Mouse (Mus musculus): ENCODE measurements at regions not wholly inside any gene's neighbourhood (a gene's known extent, or its start where the extent isn't known, plus 50 kb on each side); places are given as distances from the start of the nearest gene placed in this dataset.

- H3K27me3 ChIP-seq: peaks cover 23% of the 10 kb centered on the region; the same call in 1 of the 2 replicates
- no peaks in the 10 kb centered on the region for H3K9me3 ChIP-seq
- H3K36me3 ChIP-seq: no peaks in the 10 kb centered on the region
- 57% methylated on average over 2 of the region's 2 CpGs for WGBS
- no peak for ATAC-seq (ENCODE audit: low FRiP score)
- no peak overlapping the region for H3K27ac ChIP-seq
- no peak overlapping the region for H3K4me3 ChIP-seq
- H3K4me1 ChIP-seq (replicated peaks): peaks cover 9% of the 10 kb centered on the region
- H3K9ac ChIP-seq: no peak overlapping the region
- H3K4me2 ChIP-seq: no peak overlapping the region
Observed at GRCm38 (mm10) chr8:89563544-89563943, 519.6 kb upstream of the Sall1 start.

- H3K4me1 ChIP-seq (replicated peaks): peaks cover 7% of the 10 kb centered on the region; the same call in 1 of the 2 replicates
- WGBS: 73% methylated on average over 8 of the region's 8 CpGs
- H3K9me3 ChIP-seq: no peaks in the 10 kb centered on the region
- no peak for ATAC-seq (ENCODE audit: low FRiP score)
- no peak overlapping the region for H3K4me3 ChIP-seq
- H3K36me3 ChIP-seq: no peaks in the 10 kb centered on the region
- H3K27me3 ChIP-seq: peaks cover 20% of the 10 kb centered on the region; the same call in 1 of the 2 replicates
- no peak overlapping the region for H3K27ac ChIP-seq
- H3K4me2 ChIP-seq: no peak overlapping the region
- no peak overlapping the region for H3K9ac ChIP-seq
Observed at GRCm38 (mm10) chr8:89562597-89562996, 518.6 kb upstream of the Sall1 start.

- Histone ChIP-seq H3K27ac (no peak overlapping the region), H3K27me3 (no peaks in the 10 kb centered on the region), H3K9ac (no peak overlapping the region), H3K36me3 (no peaks in the 10 kb centered on the region), H3K4me2 (no peak overlapping the region), H3K4me3 (no peak overlapping the region), H3K9me3 (no peaks in the 10 kb centered on the region), H3K4me1 (replicated peaks) (no peaks in the 10 kb centered on the region)
- ATAC-seq (ENCODE audit: low FRiP score): no peak
- WGBS: 54% methylated on average over 3 of the region's 3 CpGs
Observed at GRCm38 (mm10) chr8:89541231-89541630, 497.3 kb upstream of the Sall1 start.

GRCm38 (mm10) chr8:89534605-89535004 lies 490.6 kb upstream of the Sall1 start:
- ATAC-seq (ENCODE audit: low FRiP score): no peak
- Histone ChIP-seq H3K27ac (no peak overlapping the region), H3K4me1 (replicated peaks) (no peaks in the 10 kb centered on the region), H3K9ac (no peak overlapping the region), H3K9me3 (no peaks in the 10 kb centered on the region), H3K36me3 (no peaks in the 10 kb centered on the region), H3K27me3 (no peaks in the 10 kb centered on the region), H3K4me2 (no peak overlapping the region), H3K4me3 (no peak overlapping the region)
- WGBS: 70% methylated on average over 10 of the region's 10 CpGs

DNA sequence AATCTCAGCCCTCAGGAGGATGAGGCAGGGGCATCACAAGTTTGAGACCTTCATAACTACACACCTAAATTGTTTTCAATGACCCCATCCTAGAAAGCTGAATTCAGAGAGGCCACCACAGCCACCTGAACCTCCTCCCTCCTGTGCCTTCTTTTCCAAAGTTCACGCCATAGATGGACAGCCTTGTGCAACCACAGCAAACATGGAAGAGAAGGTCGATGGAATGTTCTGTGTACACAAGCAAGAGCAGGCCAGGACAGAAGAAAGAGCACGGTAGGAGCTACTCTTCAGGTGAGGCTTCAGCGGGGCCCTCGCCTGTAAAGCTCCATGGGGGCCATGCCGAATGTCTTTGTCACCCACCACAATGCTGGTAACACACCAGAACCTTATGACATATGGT lies 481.1 kb upstream of the Sall1 start:
- no peak for ATAC-seq (ENCODE audit: low FRiP score)
- no peak overlapping the region for H3K9ac ChIP-seq
- H3K36me3 ChIP-seq: no peaks in the 10 kb centered on the region
- 90% methylated on average over 6 of the region's 6 CpGs for WGBS
- no peaks in the 10 kb centered on the region for H3K27me3 ChIP-seq
- no peaks in the 10 kb centered on the region for H3K4me1 ChIP-seq (replicated peaks)
- no peak overlapping the region for H3K4me2 ChIP-seq
- no peaks in the 10 kb centered on the region for H3K9me3 ChIP-seq
- H3K4me3 ChIP-seq: no peak overlapping the region
- H3K27ac ChIP-seq: no peak overlapping the region

DNA sequence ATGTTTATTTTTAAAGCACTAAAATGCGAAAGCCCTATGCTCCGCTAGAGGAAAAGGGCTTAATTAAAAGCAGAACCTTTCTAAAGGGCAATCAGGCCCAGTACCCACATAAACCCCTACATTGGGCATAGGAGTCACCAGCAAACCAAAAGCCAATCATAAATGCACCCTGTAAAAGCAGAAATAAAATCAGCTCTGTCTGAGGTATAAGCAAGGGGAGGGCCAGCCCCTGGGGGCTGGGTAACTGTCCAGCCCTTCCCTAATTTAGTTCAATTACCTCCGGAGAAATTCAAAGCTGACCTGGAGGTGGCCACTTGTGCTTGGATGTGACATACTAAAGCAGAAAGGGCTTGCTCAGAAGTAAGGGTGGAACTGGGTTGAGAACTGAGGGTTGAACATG lies 479.4 kb upstream of the Sall1 start:
- no peak overlapping the region for H3K9ac ChIP-seq
- no peaks in the 10 kb centered on the region for H3K27me3 ChIP-seq
- no peaks in the 10 kb centered on the region for H3K4me1 ChIP-seq (replicated peaks)
- no peaks in the 10 kb centered on the region for H3K36me3 ChIP-seq
- H3K9me3 ChIP-seq: no peaks in the 10 kb centered on the region
- H3K4me2 ChIP-seq: no peak overlapping the region
- H3K27ac ChIP-seq: no peak overlapping the region
- H3K4me3 ChIP-seq: no peak overlapping the region
- ATAC-seq (ENCODE audit: low FRiP score): no peak
- 85% methylated on average over 3 of the region's 3 CpGs for WGBS

- 60% methylated on average over 2 of the region's 2 CpGs for WGBS
- ATAC-seq (ENCODE audit: low FRiP score): no peak
- H3K36me3 ChIP-seq: no peaks in the 10 kb centered on the region
Observed at GRCm38 (mm10) chr8:89516602-89517001, 472.6 kb upstream of the Sall1 start.

GRCm38 (mm10) chr8:89514270-89514669 lies 470.3 kb upstream of the Sall1 start:
- H3K4me1 ChIP-seq (replicated peaks): 0 out of 2 replicates have a peak, but pooled peaks cover 5% of the 10 kb centered on the region
- ATAC-seq (ENCODE audit: low FRiP score): no peak
- H3K27me3 ChIP-seq: no peaks in the 10 kb centered on the region
- H3K9ac ChIP-seq: no peak overlapping the region
- H3K9me3 ChIP-seq: no peaks in the 10 kb centered on the region
- H3K4me2 ChIP-seq: no peak overlapping the region
- no peaks in the 10 kb centered on the region for H3K36me3 ChIP-seq
- 89% methylated on average over 3 of the region's 3 CpGs for WGBS
- H3K4me3 ChIP-seq: no peak overlapping the region
- H3K27ac ChIP-seq: no peak overlapping the region

More at GRCm38 (mm10) chr8:89516602-89517001, 472.6 kb upstream of the Sall1 start:
- Histone ChIP-seq H3K9me3 (no peaks in the 10 kb centered on the region), H3K27ac (no peak overlapping the region), H3K4me1 (replicated peaks) (0 out of 2 replicates have a peak, but pooled peaks cover 5% of the 10 kb centered on the region), H3K27me3 (no peaks in the 10 kb centered on the region), H3K4me3 (no peak overlapping the region), H3K9ac (no peak overlapping the region), H3K4me2 (no peak overlapping the region)

GRCm38 (mm10) chr8:89507639-89508038 lies 463.7 kb upstream of the Sall1 start:
- Histone ChIP-seq H3K4me2 (no peak overlapping the region), H3K4me1 (replicated peaks) (no peaks in the 10 kb centered on the region), H3K27ac (no peak overlapping the region), H3K9ac (no peak overlapping the region), H3K9me3 (no peaks in the 10 kb centered on the region), H3K36me3 (no peaks in the 10 kb centered on the region), H3K27me3 (no peaks in the 10 kb centered on the region), H3K4me3 (no peak overlapping the region)
- ATAC-seq (ENCODE audit: low FRiP score): no peak
- whole genome bisulfite sequencing: 51% methylated on average over 6 of the region's 6 CpGs

GRCm38 (mm10) chr8:89503545-89504234 lies 459.7 kb upstream of the Sall1 start:
- H3K4me2 ChIP-seq: no peak overlapping the region
- no peaks in the 10 kb centered on the region for H3K9me3 ChIP-seq
- H3K27ac ChIP-seq: no peak overlapping the region
- H3K4me3 ChIP-seq: no peak overlapping the region
- H3K9ac ChIP-seq: no peak overlapping the region
- H3K27me3 ChIP-seq: no peaks in the 10 kb centered on the region
- no peak for ATAC-seq (ENCODE audit: low FRiP score)
- no peaks in the 10 kb centered on the region for H3K4me1 ChIP-seq (replicated peaks)
- no peaks in the 10 kb centered on the region for H3K36me3 ChIP-seq
- 56% methylated on average over 4 of the region's 4 CpGs for WGBS

- Histone ChIP-seq H3K9ac (no peak overlapping the region), H3K4me1 (replicated peaks) (no peaks in the 10 kb centered on the region), H3K27ac (no peak overlapping the region), H3K4me2 (no peak overlapping the region), H3K9me3 (no peaks in the 10 kb centered on the region), H3K4me3 (no peak overlapping the region), H3K36me3 (no peaks in the 10 kb centered on the region), H3K27me3 (no peaks in the 10 kb centered on the region)
- no peak for ATAC-seq (ENCODE audit: low FRiP score)
- 94% methylated on average over 6 of the region's 6 CpGs for WGBS
Observed at GRCm38 (mm10) chr8:89503030-89503429, 459.1 kb upstream of the Sall1 start.

DNA sequence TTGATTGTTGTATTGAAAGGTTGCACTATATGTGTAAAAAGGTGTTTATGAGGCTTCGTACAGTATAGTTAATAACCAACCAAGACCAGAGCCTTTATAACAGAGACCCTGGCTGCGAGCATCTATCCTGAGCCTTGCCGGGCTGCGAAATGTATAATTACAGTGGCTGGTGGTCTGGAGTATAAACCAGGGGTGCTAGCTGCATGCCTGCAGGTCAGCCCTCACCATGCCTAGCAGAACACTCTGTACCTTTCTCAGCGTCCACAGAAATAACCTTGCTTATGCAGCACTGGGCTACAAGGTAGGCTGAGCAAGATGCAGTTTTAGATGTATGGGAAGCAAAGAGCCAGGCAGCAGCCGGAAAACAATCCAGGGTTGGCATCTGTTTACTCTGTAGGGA lies 457.8 kb upstream of the Sall1 start:
- ATAC-seq (ENCODE audit: low FRiP score): no peak
- Histone ChIP-seq H3K4me2 (no peak overlapping the region), H3K4me3 (no peak overlapping the region), H3K36me3 (no peaks in the 10 kb centered on the region), H3K27me3 (no peaks in the 10 kb centered on the region), H3K27ac (no peak overlapping the region), H3K9me3 (no peaks in the 10 kb centered on the region), H3K4me1 (replicated peaks) (no peaks in the 10 kb centered on the region), H3K9ac (no peak overlapping the region)
- WGBS: 91% methylated on average over 6 of the region's 6 CpGs

DNA sequence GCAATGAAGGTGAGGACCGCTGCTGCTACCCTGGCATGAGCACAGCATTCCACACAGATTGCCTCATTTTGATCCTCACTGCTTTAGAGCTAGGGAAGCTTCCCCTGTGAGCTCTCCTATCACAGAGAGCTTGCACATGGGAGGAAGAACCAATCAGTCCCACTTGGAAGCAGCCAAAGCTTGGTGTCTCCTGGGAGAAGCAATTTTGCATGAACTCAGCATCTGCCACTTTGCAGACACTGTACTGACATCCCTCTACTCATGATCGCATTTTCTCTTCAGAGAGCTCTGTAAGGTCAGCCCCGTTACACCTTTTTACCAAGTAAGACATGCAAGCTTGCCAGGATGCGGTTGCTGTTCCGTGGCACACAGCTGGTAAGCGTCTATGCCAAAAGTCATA lies 455.9 kb upstream of the Sall1 start:
- no peak overlapping the region for H3K4me3 ChIP-seq
- no peaks in the 10 kb centered on the region for H3K36me3 ChIP-seq
- H3K27ac ChIP-seq: no peak overlapping the region
- ATAC-seq (ENCODE audit: low FRiP score): no peak
- H3K4me1 ChIP-seq (replicated peaks): no peaks in the 10 kb centered on the region
- WGBS: 82% methylated on average over 6 of the region's 6 CpGs
- H3K4me2 ChIP-seq: no peak overlapping the region
- H3K9me3 ChIP-seq: no peaks in the 10 kb centered on the region
- H3K27me3 ChIP-seq: no peaks in the 10 kb centered on the region
- no peak overlapping the region for H3K9ac ChIP-seq
